Mouse (Mus musculus) C2C12 (cell line): ENCODE data around the gene Ap1ar.

Experiments used
- CEBPB ChIP-seq: IDR thresholded peaks from one replicate; pipeline ENCODE4 v1.6.1; 2011; ENCODE audit warnings: low read depth, mild to moderate bottlenecking, control low read depth, moderate library complexity
- CTCF ChIP-seq: IDR thresholded peaks from one replicate; pipeline ENCODE4 v1.5.1; 2011; ENCODE audit not compliant: control insufficient read depth, insufficient read depth, insufficient read length
- FOSL1 ChIP-seq: IDR thresholded peaks from one replicate; pipeline ENCODE4 v1.8.0; 2011; ENCODE audit warnings: mild to moderate bottlenecking, low read length; ENCODE audit not compliant: poor library complexity, insufficient read depth, severe bottlenecking
- MAX ChIP-seq: IDR thresholded peaks from one replicate; pipeline ENCODE4 v1.6.1; 2011; ENCODE audit warnings: mild to moderate bottlenecking, control low read depth
- MYOD1 ChIP-seq: IDR thresholded peaks from one replicate; pipeline ENCODE4 v1.6.1; 2011; ENCODE audit warnings: low read depth; ENCODE audit not compliant: control insufficient read depth, insufficient read length
- MYOG ChIP-seq: IDR thresholded peaks from one replicate; pipeline ENCODE4 v1.6.1; 2011; ENCODE audit not compliant: control insufficient read depth, insufficient read length; ENCODE audit errors: extremely low read depth
- USF1 ChIP-seq: IDR thresholded peaks from one replicate; pipeline ENCODE4 v1.6.1; 2011; ENCODE audit warnings: low read depth, mild to moderate bottlenecking, control low read depth, moderate library complexity

DNA sequence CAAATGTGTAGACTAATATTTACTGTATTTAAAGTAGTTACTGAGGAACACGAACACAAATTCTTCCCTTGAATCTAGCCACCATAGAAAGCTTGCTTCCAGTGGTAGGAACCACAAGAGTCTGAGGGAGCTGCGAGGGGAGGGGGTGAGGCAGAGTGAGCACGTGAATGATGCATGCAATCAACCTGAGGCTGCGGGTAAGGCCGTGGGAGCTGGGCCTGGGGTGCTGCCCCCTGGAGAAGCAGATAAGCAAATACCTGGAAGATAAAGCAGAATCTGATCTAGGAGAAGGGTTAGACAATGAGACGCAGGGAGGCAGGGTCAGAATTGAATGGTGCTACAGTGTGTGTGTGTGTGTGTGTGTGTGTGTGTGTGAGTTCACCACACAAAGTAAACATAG, 6.2 kb downstream of the Ap1ar start:
- no peak for TF ChIP-seq CTCF
- TF ChIP-seq FOSL1: no peak
- TF ChIP-seq MYOG: no peak
- TF ChIP-seq USF1: no peak
- no peak for TF ChIP-seq MAX
- TF ChIP-seq CEBPB: no peak
- no peak for TF ChIP-seq MYOD1
